Mouse (Mus musculus) c-Kit-positive CD71-positive TER-119-positive erythroid progenitor cells, embryonic 14.5 days (primary cell): ENCODE measurements around the gene Zbp1.

ENCODE experiments used
- DNase-seq: peaks from one replicate; pipeline ENCODE4 v3.0.0-alpha.2; 2013; ENCODE audit warnings: low spot score

Gene Zbp1

GRCm38 (mm10) chr2:173218416-173219141, at the start of gene Zbp1:
Gene Zbp1 (minus strand): TSS chr2:173218923.
- DNase-seq: no peak

GRCm38 (mm10) chr2:173267562-173267961, 48.8 kb upstream of the Zbp1 start:
- no peak for DNase-seq

DNA sequence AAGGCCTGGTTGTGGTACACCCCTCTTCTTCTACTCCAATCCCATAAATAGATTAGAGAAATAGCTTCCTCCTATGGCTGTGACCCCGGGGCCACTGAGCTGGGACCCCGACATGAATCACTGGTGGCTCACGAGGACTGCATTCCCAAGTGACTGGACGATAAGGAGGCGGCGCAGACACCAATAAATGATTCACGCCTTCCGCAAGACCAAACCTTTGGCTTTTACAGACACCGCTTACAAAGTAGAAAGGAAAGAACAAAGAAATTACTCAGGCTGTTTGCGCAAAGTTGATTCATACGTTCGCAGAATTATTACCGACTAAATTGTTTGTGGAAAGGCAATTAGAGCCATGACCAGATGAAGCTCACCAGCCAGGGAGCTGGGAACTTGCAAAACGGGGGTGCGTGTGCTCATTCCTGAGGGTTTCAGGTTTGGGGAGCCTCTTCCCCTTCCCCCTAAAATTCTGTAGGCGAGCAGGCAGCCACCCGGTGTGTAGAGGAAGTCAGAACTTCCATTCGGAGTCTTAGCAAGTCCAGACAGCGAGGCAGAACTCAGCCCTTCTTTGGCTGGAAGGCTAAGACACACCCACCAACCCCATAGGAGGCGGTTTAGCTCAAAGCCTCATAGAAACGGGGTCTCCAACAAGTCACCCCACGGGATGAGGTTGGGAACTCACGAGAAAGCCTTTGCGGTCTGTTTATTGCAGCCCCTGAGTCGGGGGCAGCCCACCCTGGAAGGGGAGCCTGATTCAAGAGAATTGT, 47.8 kb upstream of the Zbp1 start:
- no peak for DNase-seq

DNA sequence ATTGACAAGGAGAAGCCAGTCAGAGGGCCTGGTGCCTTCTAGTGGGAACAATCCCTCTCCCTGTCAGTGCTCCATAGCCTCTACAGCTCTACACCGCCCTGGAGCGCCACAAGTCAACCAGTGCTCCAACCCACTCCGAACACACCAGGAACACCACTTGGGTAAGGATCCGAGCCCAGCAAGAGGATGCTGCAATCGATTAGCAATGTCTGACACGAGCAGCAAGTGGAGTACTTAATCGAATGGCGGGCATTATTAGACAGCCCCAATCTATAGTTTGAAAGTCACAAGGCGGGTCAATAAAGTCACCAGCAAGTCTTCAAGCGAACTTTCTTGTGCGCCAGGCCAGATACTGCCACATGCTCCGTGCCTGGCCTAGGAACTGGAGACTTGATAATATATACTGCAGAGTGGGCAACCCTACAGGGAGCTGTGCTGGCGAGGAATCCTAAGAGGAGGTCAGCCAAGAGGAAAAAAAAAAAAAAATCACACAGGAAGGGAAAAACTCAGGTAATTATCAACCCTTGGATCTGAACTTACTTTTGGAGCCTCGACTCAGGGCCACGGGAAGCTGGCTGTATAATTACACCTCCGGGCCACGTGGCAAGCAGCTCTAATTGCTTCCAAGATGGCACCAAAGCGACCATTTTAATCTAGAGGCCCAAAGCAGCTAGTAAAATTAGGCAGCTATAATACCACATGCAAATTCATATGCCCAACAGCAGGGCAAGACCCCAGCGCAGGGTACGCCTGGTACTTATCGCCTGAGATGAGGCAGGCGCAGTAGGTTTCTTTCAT, 46.9 kb upstream of the Zbp1 start:
- no peak for DNase-seq

GRCm38 (mm10) chr2:173264467-173265128, 45.9 kb upstream of the Zbp1 start:
- no peak for DNase-seq

- DNase-seq: no peak
Observed at GRCm38 (mm10) chr2:173263636-173264330, 45.1 kb upstream of the Zbp1 start.

DNA sequence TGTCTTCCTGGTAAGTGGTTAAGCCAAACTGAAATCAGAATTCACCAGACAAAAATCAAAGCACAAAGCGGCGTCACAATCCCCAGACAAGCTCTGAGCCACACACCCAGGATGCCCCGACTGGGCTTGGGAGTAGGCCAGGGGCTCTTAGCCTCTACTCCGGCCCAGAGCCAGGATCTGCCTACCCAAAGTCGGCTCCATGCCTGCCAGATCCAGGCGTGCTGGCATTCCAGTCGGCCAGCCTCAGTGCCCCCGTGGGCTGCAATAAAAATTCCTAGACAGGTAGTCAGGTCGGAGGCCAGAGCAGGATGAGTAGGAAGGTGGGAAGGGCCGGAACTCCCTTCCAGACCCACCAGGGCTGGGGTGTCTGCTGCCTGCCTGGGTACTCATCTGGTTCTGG, 42.8 kb upstream of the Zbp1 start:
- no peak for DNase-seq

- DNase-seq: no peak
Observed at GRCm38 (mm10) chr2:173258459-173259091, 39.9 kb upstream of the Zbp1 start.

- no peak for DNase-seq
Observed at GRCm38 (mm10) chr2:173257610-173258009, 38.9 kb upstream of the Zbp1 start.

GRCm38 (mm10) chr2:173256552-173256949, 37.8 kb upstream of the Zbp1 start:
- no peak for DNase-seq

GRCm38 (mm10) chr2:173255810-173256551, 37.3 kb upstream of the Zbp1 start:
- no peak for DNase-seq

GRCm38 (mm10) chr2:173253761-173254662, 35.3 kb upstream of the Zbp1 start:
- DNase-seq: no peak

DNA sequence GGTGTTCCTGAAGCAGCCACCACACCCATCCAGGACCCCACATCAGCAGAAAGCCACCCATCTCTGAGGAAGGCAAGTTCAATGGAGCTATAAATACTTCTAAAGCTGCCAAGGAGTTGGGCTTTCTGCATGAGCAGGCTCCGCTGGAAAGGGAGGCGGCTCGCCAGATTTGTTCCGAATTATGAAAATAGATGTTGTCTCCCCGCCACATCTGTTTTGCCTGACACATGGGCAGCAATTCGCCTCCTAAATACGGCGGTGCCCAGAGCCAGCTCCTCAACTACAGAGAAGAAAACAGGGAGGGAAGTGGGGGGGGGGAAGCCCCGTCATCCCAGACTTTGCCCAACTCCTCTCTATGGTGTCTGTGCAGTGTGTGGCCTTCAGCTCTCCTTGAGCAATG, 33.0 kb upstream of the Zbp1 start:
- no peak for DNase-seq

DNA sequence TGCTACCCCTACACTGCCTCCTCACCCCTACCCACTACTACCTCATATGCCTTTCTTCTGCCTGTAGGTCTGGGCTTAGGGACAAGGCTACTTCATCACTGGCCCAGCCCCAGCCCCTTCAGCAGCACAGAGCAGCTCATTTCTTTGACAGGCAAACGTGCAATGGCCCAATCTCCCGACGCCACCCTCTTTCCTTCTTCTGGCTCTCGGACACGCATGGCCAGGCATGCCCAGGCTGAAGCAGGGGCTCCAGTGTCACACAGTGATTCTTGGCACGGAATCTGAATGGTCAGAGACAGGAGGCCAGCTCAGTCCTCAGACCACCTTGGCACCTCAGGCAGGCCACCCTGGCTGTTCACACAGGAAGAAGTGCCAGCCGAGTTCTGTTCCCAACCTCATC, 32.4 kb upstream of the Zbp1 start:
- no peak for DNase-seq

- DNase-seq: no peak
Observed at GRCm38 (mm10) chr2:173250411-173250810, 31.7 kb upstream of the Zbp1 start.

DNA sequence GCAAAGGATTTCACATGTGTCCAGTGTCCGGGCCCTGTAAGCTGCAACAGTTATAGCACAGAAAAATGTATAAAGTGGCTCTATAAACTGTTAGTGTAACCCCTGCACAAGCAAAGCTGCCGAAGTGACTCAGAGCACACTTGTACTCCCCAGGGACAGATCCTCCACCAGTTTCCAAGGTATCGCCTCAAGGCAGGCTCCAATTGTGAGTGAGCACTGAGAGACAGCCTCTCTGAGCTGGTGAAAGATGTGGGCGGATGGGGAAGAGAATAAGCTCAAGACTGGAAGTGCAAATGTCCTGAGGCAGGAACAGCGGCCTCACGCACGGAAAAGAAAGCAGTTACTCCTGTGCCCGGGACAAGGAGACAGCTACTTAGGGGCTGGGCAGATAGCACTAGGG, 31.2 kb upstream of the Zbp1 start:
- no peak for DNase-seq

DNA sequence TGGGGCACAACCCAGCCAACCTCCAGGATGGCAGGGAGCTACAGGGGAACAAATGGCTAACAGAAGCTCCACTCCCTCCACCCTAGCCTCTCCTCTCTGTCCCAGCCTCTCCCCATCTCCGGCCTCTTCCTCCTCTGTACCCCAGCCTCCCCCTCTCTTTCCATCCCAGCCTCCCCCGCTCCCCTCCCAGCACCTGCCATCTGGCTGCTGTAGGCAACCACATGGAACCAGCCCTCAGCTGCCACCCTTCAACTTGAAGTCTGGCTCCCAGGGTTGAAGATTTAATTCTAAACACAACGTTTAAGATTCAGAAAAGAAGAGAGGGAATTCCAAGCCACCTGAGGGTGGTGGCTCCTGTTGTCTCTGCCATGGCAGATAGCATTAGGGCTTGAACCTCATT, 30.7 kb upstream of the Zbp1 start:
- DNase-seq: no peak

- DNase-seq: no peak
Observed at GRCm38 (mm10) chr2:173248822-173249221, 30.1 kb upstream of the Zbp1 start.

DNA sequence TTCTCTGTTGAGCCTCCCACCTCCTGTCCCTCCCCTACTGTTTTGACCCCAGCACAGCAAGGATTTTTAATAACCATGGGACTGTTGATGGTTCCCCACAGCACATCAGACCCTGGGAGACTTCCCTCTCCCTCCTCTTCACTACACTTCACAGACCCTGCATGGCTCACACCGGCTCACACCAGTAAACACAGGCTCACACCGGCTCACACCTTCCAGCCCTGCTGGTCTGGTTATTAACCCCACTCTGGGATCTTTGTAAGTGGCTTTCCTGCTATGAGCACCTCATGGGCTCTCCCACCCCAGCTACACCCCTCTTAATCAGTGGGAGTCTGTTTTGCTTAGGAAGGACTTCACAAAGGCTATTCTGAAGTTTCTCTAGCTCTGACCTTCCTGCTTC, 29.2 kb upstream of the Zbp1 start:
- no peak for DNase-seq
